ENCODE assay signal across 14 mouse cellular contexts in genomic region chr12:21140153-21140552, GRCm38 (mm10).
A peak's percentile ranks its signal among the peaks of the same experiment; 100 is the strongest.
DNase-seq lines count a peak whose midpoint lies in the region; ATAC-seq and TF ChIP-seq lines count a peak whose summit lies in the region.
"Had no signal": no experiment of that assay in that cellular context is flagged by ENCODE, and none has a peak within 500 bp of the region (broad histone marks: within the 10 kb centered on the region; RNA-seq: fewer than 3 reads in every experiment).

No protein-coding gene starts in this region.

- no peaks in the 10 kb centered on the region for H3K9me3 ChIP-seq in neural tube, embryonic 13.5 days
- H3K9me3 ChIP-seq: embryonic facial prominence, embryonic 12.5 days; kidney, embryonic 15.5 days; neural tube, embryonic 12.5 days had no signal

- DNase-seq in neural tube, embryonic 10.5 days (ENCODE audit: extremely low spot score, low spot score): no peak
- DNase-seq in left cerebral cortex, adult 2 months (ENCODE audit: extremely low spot score in 1 of 2, low spot score in 2 of 2): peak in 1 of 2 experiments; percentile 60
- peak; percentile 89 for DNase-seq in telencephalon, adult 2 months (ENCODE audit: low read depth, low spot score)
- DNase-seq in adrenal gland, adult 2 months: no peak
- DNase-seq in urinary bladder, adult 2 months (ENCODE audit: low spot score): no peak
- DNase-seq: liver; spleen, adult 18-20 months; thymus, postnatal 4 days had no signal

- ATAC-seq in neural tube, embryonic 13.5 days (ENCODE audit: low read depth): no peak

- TF ChIP-seq POLR2A in cortical plate, adult 2 months (IDR thresholded peaks at IDR 0.05; ENCODE audit: extremely low read depth, insufficient read depth, low read length): no peak

- no peak for TF ChIP-seq CTCF in cortical plate, adult 2 months (IDR thresholded peaks at IDR 0.05; ENCODE audit: extremely low read depth, insufficient read depth, low read length)
- TF ChIP-seq CTCF in left cerebral cortex, adult 2 months (IDR thresholded peaks at IDR 0.05): no peak

- 0 out of 2 replicates have a peak, but pooled peaks cover 4% of the 10 kb centered on the region for H3K36me3 ChIP-seq in neural tube, embryonic 13.5 days
- H3K36me3 ChIP-seq: embryonic facial prominence, embryonic 12.5 days; kidney, embryonic 15.5 days; neural tube, embryonic 12.5 days had no signal

- peak overlapping the region; percentile 59 for H3K27ac ChIP-seq in neural tube, embryonic 13.5 days (replicated peaks)
- 0 out of 2 replicates have a peak overlapping the region, but pooled peaks have one; percentile 66 for H3K27ac ChIP-seq in cortical plate, adult 2 months (ENCODE audit: insufficient read depth, low read length)
- H3K27ac ChIP-seq in left cerebral cortex, adult 2 months: peak overlapping the region; percentile 78
- H3K27ac ChIP-seq: embryonic facial prominence, embryonic 12.5 days; kidney, embryonic 15.5 days; neural tube, embryonic 12.5 days had no signal

- no peak overlapping the region for H3K4me3 ChIP-seq in neural tube, embryonic 13.5 days
- H3K4me3 ChIP-seq in cortical plate, adult 2 months (ENCODE audit: insufficient read depth, low read length): no peak overlapping the region
- peak overlapping the region; percentile 19 for H3K4me3 ChIP-seq in left cerebral cortex, adult 2 months
- H3K4me3 ChIP-seq: embryonic facial prominence, embryonic 12.5 days; gastrocnemius, adult 2 months; kidney, embryonic 15.5 days; neural tube, embryonic 12.5 days had no signal

- no peaks in the 10 kb centered on the region for H3K27me3 ChIP-seq in neural tube, embryonic 13.5 days
- H3K27me3 ChIP-seq: embryonic facial prominence, embryonic 12.5 days; kidney, embryonic 15.5 days; neural tube, embryonic 12.5 days had no signal

- H3K9ac ChIP-seq in neural tube, embryonic 13.5 days: no peak overlapping the region
- H3K9ac ChIP-seq: embryonic facial prominence, embryonic 12.5 days; kidney, embryonic 15.5 days; neural tube, embryonic 12.5 days had no signal

- 0 out of 2 replicates have a peak overlapping the region, but pooled peaks have one; percentile 17 for H3K4me2 ChIP-seq in neural tube, embryonic 13.5 days
- H3K4me2 ChIP-seq: embryonic facial prominence, embryonic 12.5 days; kidney, embryonic 15.5 days; neural tube, embryonic 12.5 days had no signal

- intact Hi-C loops in left cerebral cortex, adult 2 months (cut with DNase I): loop anchor here (1.0 to 2.0 kb wide), 2 partner anchors 10 to 25 kb away; no protein-coding TSS in a partner anchor

- WGBS in neural tube, embryonic 13.5 days: 71% methylated on average over 14 of the region's 14 CpGs

- H3K4me1 ChIP-seq in neural tube, embryonic 13.5 days (replicated peaks): peaks cover 67% of the 10 kb centered on the region
- peaks cover 26% of the 10 kb centered on the region for H3K4me1 ChIP-seq in cortical plate, adult 2 months (ENCODE audit: control insufficient read depth, insufficient read depth, low read length)
